Mouse (Mus musculus): ENCODE data around the gene Icam2. TPM values are rescaled to one million over a fixed set of nuclear protein-coding genes. Genes with fewer than 3 reads are reported as not detected.

The Icam2 gene
- polyA plus RNA-seq, 2 experiments = 32.8 to 46.4 TPM

GRCm38 (mm10) chr11:106418622-106419196, 30.8 kb upstream of the Icam2 start:
- DNase-seq (ENCODE audit: low spot score) (peak; percentile 83), ATAC-seq (ENCODE audit: low FRiP score, low read depth) (peak; percentile 68; the same call in 1 of the 2 replicates)
- Histone ChIP-seq H3K4me2 (replicated peaks; ENCODE audit: low read depth, low read length, severe bottlenecking) (no peak overlapping the region), H3K27me3 (ENCODE audit: control insufficient read depth, insufficient read depth, low read length) (no peaks in the 10 kb centered on the region), H3K4me3 (replicated peaks; ENCODE audit: low read length) (no peak overlapping the region), H3K27ac (replicated peaks; ENCODE audit: low read depth, low read length) (no peak overlapping the region), H3K4me1 (ENCODE audit: control insufficient read depth, insufficient read depth, low read length) (no peaks in the 10 kb centered on the region), H3K36me3 (ENCODE audit: control insufficient read depth, insufficient read depth, low read length) (peaks cover 16% of the 10 kb centered on the region), H3K9ac (ENCODE audit: low read depth, low read length, severe bottlenecking) (no peak overlapping the region), H3K9me3 (ENCODE audit: control insufficient read depth, low read length) (no peaks in the 10 kb centered on the region)
- TF ChIP-seq POLR2A (IDR thresholded peaks at IDR 0.05; ENCODE audit: borderline replicate concordance, extremely low read depth, insufficient read depth, insufficient read length) = no peak
- WGBS = 41% methylated on average over 4 of the region's 4 CpGs

GRCm38 (mm10) chr11:106417860-106418259, 30.0 kb upstream of the Icam2 start:
- DNase-seq (ENCODE audit: low spot score) (no peak), ATAC-seq (ENCODE audit: low FRiP score, low read depth) (no peak)
- no peak for TF ChIP-seq POLR2A (IDR thresholded peaks at IDR 0.05; ENCODE audit: borderline replicate concordance, extremely low read depth, insufficient read depth, insufficient read length)
- Histone ChIP-seq H3K4me2 (replicated peaks; ENCODE audit: low read depth, low read length, severe bottlenecking) (no peak overlapping the region), H3K27ac (replicated peaks; ENCODE audit: low read depth, low read length) (no peak overlapping the region), H3K36me3 (ENCODE audit: control insufficient read depth, insufficient read depth, low read length) (peaks cover 9% of the 10 kb centered on the region; the same call in 1 of the 2 replicates), H3K4me3 (replicated peaks; ENCODE audit: low read length) (no peak overlapping the region), H3K9me3 (ENCODE audit: control insufficient read depth, low read length) (no peaks in the 10 kb centered on the region), H3K9ac (ENCODE audit: low read depth, low read length, severe bottlenecking) (no peak overlapping the region), H3K27me3 (ENCODE audit: control insufficient read depth, insufficient read depth, low read length) (no peaks in the 10 kb centered on the region), H3K4me1 (ENCODE audit: control insufficient read depth, insufficient read depth, low read length) (no peaks in the 10 kb centered on the region)
- 91% methylated on average over 2 of the region's 2 CpGs for WGBS

- H3K4me2 ChIP-seq (replicated peaks; ENCODE audit: low read depth, low read length, severe bottlenecking) = no peak overlapping the region
- no peak overlapping the region for H3K27ac ChIP-seq (replicated peaks; ENCODE audit: low read depth, low read length)
- peaks cover 11% of the 10 kb centered on the region; the same call in 1 of the 2 replicates for H3K36me3 ChIP-seq (ENCODE audit: control insufficient read depth, insufficient read depth, low read length)
- H3K9ac ChIP-seq (ENCODE audit: low read depth, low read length, severe bottlenecking) = no peak overlapping the region
- no peaks in the 10 kb centered on the region for H3K27me3 ChIP-seq (ENCODE audit: control insufficient read depth, insufficient read depth, low read length)
- ATAC-seq (ENCODE audit: low FRiP score, low read depth) = no peak
- TF ChIP-seq POLR2A (IDR thresholded peaks at IDR 0.05; ENCODE audit: borderline replicate concordance, extremely low read depth, insufficient read depth, insufficient read length) = no peak
- H3K4me3 ChIP-seq (replicated peaks; ENCODE audit: low read length) = no peak overlapping the region
- 81% methylated on average over 3 of the region's 3 CpGs for WGBS
- H3K9me3 ChIP-seq (ENCODE audit: control insufficient read depth, low read length) = no peaks in the 10 kb centered on the region
- H3K4me1 ChIP-seq (ENCODE audit: control insufficient read depth, insufficient read depth, low read length) = no peaks in the 10 kb centered on the region
- DNase-seq (ENCODE audit: low spot score) = no peak
Observed at GRCm38 (mm10) chr11:106416331-106416730, 28.5 kb upstream of the Icam2 start.

- Histone ChIP-seq H3K9me3 (ENCODE audit: control insufficient read depth, low read length) (no peaks in the 10 kb centered on the region), H3K9ac (ENCODE audit: low read depth, low read length, severe bottlenecking) (no peak overlapping the region), H3K36me3 (ENCODE audit: control insufficient read depth, insufficient read depth, low read length) (peaks cover 28% of the 10 kb centered on the region), H3K27me3 (ENCODE audit: control insufficient read depth, insufficient read depth, low read length) (no peaks in the 10 kb centered on the region), H3K4me2 (replicated peaks; ENCODE audit: low read depth, low read length, severe bottlenecking) (no peak overlapping the region), H3K27ac (replicated peaks; ENCODE audit: low read depth, low read length) (no peak overlapping the region), H3K4me1 (ENCODE audit: control insufficient read depth, insufficient read depth, low read length) (no peaks in the 10 kb centered on the region), H3K4me3 (replicated peaks; ENCODE audit: low read length) (no peak overlapping the region)
- WGBS = 91% methylated on average over 3 of the region's 3 CpGs
- TF ChIP-seq POLR2A (IDR thresholded peaks at IDR 0.05; ENCODE audit: borderline replicate concordance, extremely low read depth, insufficient read depth, insufficient read length) = no peak
- ATAC-seq (ENCODE audit: low FRiP score, low read depth) (no peak), DNase-seq (ENCODE audit: low spot score) (no peak)
Observed at GRCm38 (mm10) chr11:106412641-106413360, 24.9 kb upstream of the Icam2 start.

- H3K27me3 ChIP-seq (ENCODE audit: control insufficient read depth, insufficient read depth, low read length) = no peaks in the 10 kb centered on the region
- WGBS = 82% methylated on average over 2 of the region's 2 CpGs
- no peaks in the 10 kb centered on the region for H3K4me1 ChIP-seq (ENCODE audit: control insufficient read depth, insufficient read depth, low read length)
- H3K9ac ChIP-seq (ENCODE audit: low read depth, low read length, severe bottlenecking) = no peak overlapping the region
- no peaks in the 10 kb centered on the region for H3K9me3 ChIP-seq (ENCODE audit: control insufficient read depth, low read length)
- peaks cover 36% of the 10 kb centered on the region for H3K36me3 ChIP-seq (ENCODE audit: control insufficient read depth, insufficient read depth, low read length)
- DNase-seq (ENCODE audit: low spot score) = no peak
- H3K4me3 ChIP-seq (replicated peaks; ENCODE audit: low read length) = no peak overlapping the region
- ATAC-seq (ENCODE audit: low FRiP score, low read depth) = no peak
- TF ChIP-seq POLR2A (IDR thresholded peaks at IDR 0.05; ENCODE audit: borderline replicate concordance, extremely low read depth, insufficient read depth, insufficient read length) = no peak
- H3K27ac ChIP-seq (replicated peaks; ENCODE audit: low read depth, low read length) = no peak overlapping the region
- H3K4me2 ChIP-seq (replicated peaks; ENCODE audit: low read depth, low read length, severe bottlenecking) = no peak overlapping the region
Observed at GRCm38 (mm10) chr11:106411157-106411556, 23.3 kb upstream of the Icam2 start.
